Comparison of ENCODE assay signal across 16 mouse cellular contexts in the genomic region with DNA sequence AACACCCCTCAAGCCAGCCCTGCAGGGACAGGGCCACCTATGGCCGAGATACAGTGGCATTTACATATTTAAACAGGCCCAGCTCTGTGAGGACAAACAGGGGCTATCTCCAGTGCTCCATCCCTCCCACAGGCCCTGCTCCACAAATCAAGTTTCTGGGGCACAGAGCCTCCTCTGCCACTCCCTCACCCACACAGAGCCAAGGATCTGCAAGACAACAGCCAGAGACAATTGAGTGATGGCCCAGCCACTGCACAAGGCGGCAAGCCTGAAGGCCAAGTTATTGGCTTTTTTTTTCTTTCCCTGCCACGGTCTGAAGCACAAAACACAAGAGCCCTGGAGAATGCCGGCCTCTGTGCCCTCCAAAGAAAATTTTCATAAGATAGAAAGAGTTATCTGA.
DNase-seq lines count a peak whose midpoint lies in the region; ATAC-seq and TF ChIP-seq lines count a peak whose summit lies in the region.
"Had no signal": no experiment of that assay in that cellular context is flagged by ENCODE, and none has a peak within 500 bp of the region (broad histone marks: within the 10 kb centered on the region; RNA-seq: fewer than 3 reads in every experiment).

No protein-coding gene starts in this region.

- H3K79me2 ChIP-seq in MEL (ENCODE audit: control insufficient read depth, insufficient read depth, low read length, poor library complexity): no peaks in the 10 kb centered on the region

- H3K4me1 ChIP-seq in midbrain, embryonic 10.5 days: peaks cover 20% of the 10 kb centered on the region; the same call in 1 of the 2 replicates
- H3K4me1 ChIP-seq in midbrain, postnatal 0 days (ENCODE audit: insufficient read depth, low read length): no peaks in the 10 kb centered on the region
- H3K4me1 ChIP-seq in MEL (ENCODE audit: control insufficient read depth in 1 of 2, insufficient read depth in 2 of 2, low read length in 2 of 2): peaks cover 6 to 14% of the 10 kb centered on the region in 2 experiments
- peaks cover 19% of the 10 kb centered on the region for H3K4me1 ChIP-seq in liver, embryonic 16.5 days (ENCODE audit: control insufficient read depth, low read depth, low read length)

- H3K9ac ChIP-seq in midbrain, postnatal 0 days (replicated peaks; ENCODE audit: low read length, poor library complexity, severe bottlenecking): no peak overlapping the region
- peak overlapping the region; percentile 57 for H3K9ac ChIP-seq in MEL (ENCODE audit: control insufficient read depth, low read depth, low read length, poor library complexity, severe bottlenecking)
- no peak overlapping the region for H3K9ac ChIP-seq in liver, embryonic 16.5 days (ENCODE audit: low read depth, low read length)
- H3K9ac ChIP-seq: lung, embryonic 14.5 days had no signal

- no peak overlapping the region for H3K4me3 ChIP-seq in midbrain, embryonic 10.5 days
- no peak overlapping the region for H3K4me3 ChIP-seq in midbrain, postnatal 0 days (ENCODE audit: low read depth, low read length)
- peak overlapping the region; percentile 1 to 33; a peak in 3 of 4 replicates for H3K4me3 ChIP-seq in MEL (ENCODE audit: control insufficient read depth in 1 of 2, insufficient read depth in 1 of 2, low read depth in 2 of 2, low read length in 2 of 2)
- H3K4me3 ChIP-seq in liver, embryonic 16.5 days (ENCODE audit: low read depth, low read length): no peak overlapping the region
- H3K4me3 ChIP-seq: layer of hippocampus, adult 2 months; myocyte had no signal

- DNase-seq in midbrain, embryonic 10.5 days (ENCODE audit: low spot score): no peak
- no peak for DNase-seq in midbrain, postnatal 0 days (ENCODE audit: low spot score)
- DNase-seq in MEL (ENCODE audit: low read depth, low spot score): peak; percentile 62
- DNase-seq in c-Kit-positive CD71-positive TER-119-positive erythroid progenitor cells, embryonic 14.5 days (ENCODE audit: low spot score): peak; percentile 18
- DNase-seq in thymus, postnatal 14 days: no peak
- no peak for DNase-seq in gastrocnemius, postnatal 36 days
- DNase-seq: adrenal gland, postnatal 36 days; cerebellum, adult 18-20 months; gastrocnemius, postnatal 25 days; kidney, adult 9 months; lung, embryonic 14.5 days had no signal

- H3K36me3 ChIP-seq in midbrain, embryonic 10.5 days: no peaks in the 10 kb centered on the region
- H3K36me3 ChIP-seq in midbrain, postnatal 0 days (ENCODE audit: insufficient read depth, low read length): no peaks in the 10 kb centered on the region
- H3K36me3 ChIP-seq in MEL (ENCODE audit: control insufficient read depth in 1 of 2, insufficient read depth in 2 of 2, low read length in 2 of 2): peaks cover 0 to 9% of the 10 kb centered on the region in 2 experiments; a peak in 2 of 4 replicates
- H3K36me3 ChIP-seq in liver, embryonic 16.5 days (ENCODE audit: control insufficient read depth, insufficient read depth): no peaks in the 10 kb centered on the region

- H3K27me3 ChIP-seq in midbrain, embryonic 10.5 days (ENCODE audit: low read depth, poor library complexity, severe bottlenecking): no peaks in the 10 kb centered on the region
- no peaks in the 10 kb centered on the region for H3K27me3 ChIP-seq in midbrain, postnatal 0 days (ENCODE audit: insufficient read depth, low read length)
- H3K27me3 ChIP-seq in MEL (ENCODE audit: control insufficient read depth in 1 of 2, insufficient read depth in 2 of 2, low read length in 2 of 2): no peaks in the 10 kb centered on the region
- H3K27me3 ChIP-seq in liver, embryonic 16.5 days (ENCODE audit: control insufficient read depth, insufficient read depth, low read depth, low read length): no peaks in the 10 kb centered on the region

- H3K27ac ChIP-seq in midbrain, embryonic 10.5 days (replicated peaks): peak overlapping the region; percentile 14; the same call in 1 of the 2 replicates
- no peak overlapping the region for H3K27ac ChIP-seq in midbrain, postnatal 0 days (ENCODE audit: low read depth, low read length)
- peak overlapping the region; percentile 79 for H3K27ac ChIP-seq in MEL (ENCODE audit: control insufficient read depth, low read depth, low read length)
- peak overlapping the region; percentile 70 for H3K27ac ChIP-seq in liver, embryonic 16.5 days (ENCODE audit: low read length)
- H3K27ac ChIP-seq: hindbrain, postnatal 0 days; layer of hippocampus, adult 2 months had no signal

- no peak for TF ChIP-seq CTCF in midbrain, postnatal 0 days (IDR thresholded peaks at IDR 0.05)
- no peak for TF ChIP-seq CTCF in MEL (IDR thresholded peaks at IDR 0.05 in 2 of 3, conservative IDR thresholded peaks at IDR 0.05 in 1 of 3; ENCODE audit: control insufficient read depth in 1 of 3, insufficient read depth in 1 of 3, low read depth in 2 of 3, low read length in 3 of 3, poor library complexity in 1 of 3, severe bottlenecking in 1 of 3)

- intact Hi-C loops in gastrocnemius, postnatal 36 days (cut with DNase I): no loop called here

- TF ChIP-seq POLR2A in MEL (IDR thresholded peaks at IDR 0.05; ENCODE audit: control insufficient read depth in 1 of 2, insufficient read depth in 1 of 2, low read depth in 1 of 2, low read length in 2 of 2, poor library complexity in 1 of 2): no peak

- 65% methylated on average over 4 of the region's 4 CpGs for WGBS in midbrain, embryonic 10.5 days
- 52% methylated on average over 4 of the region's 4 CpGs for WGBS in midbrain, postnatal 0 days
- 48% methylated on average over 4 of the region's 4 CpGs for WGBS in liver, embryonic 16.5 days (ENCODE audit: insufficient replicate concordance)

- no peak overlapping the region for H3K4me2 ChIP-seq in midbrain, postnatal 0 days (ENCODE audit: low read depth, low read length, poor library complexity, severe bottlenecking)
- peak overlapping the region; percentile 30 for H3K4me2 ChIP-seq in liver, embryonic 16.5 days (ENCODE audit: low read depth, low read length)
- H3K4me2 ChIP-seq: lung, embryonic 14.5 days had no signal

- ATAC-seq in midbrain, postnatal 0 days (ENCODE audit: low FRiP score): no peak
- peak; percentile 78 for ATAC-seq in liver, embryonic 16.5 days (ENCODE audit: low read depth)
- ATAC-seq: CD4-positive, CD25-positive, alpha-beta regulatory T cell, adult 4 months; hindbrain, postnatal 0 days had no signal

- TF ChIP-seq RAD21 in MEL (IDR thresholded peaks at IDR 0.05; ENCODE audit: low read depth, low read length): no peak

- no peak for TF ChIP-seq EP300 in MEL (IDR thresholded peaks at IDR 0.05; ENCODE audit: low read depth in 1 of 2, low read length in 2 of 2)

- H3K9me3 ChIP-seq in midbrain, embryonic 10.5 days (replicated peaks): no peaks in the 10 kb centered on the region
- H3K9me3 ChIP-seq in midbrain, postnatal 0 days (ENCODE audit: low read length): no peaks in the 10 kb centered on the region
- H3K9me3 ChIP-seq in MEL (replicated peaks; ENCODE audit: insufficient read depth, low read length): no peaks in the 10 kb centered on the region
- no peaks in the 10 kb centered on the region for H3K9me3 ChIP-seq in liver, embryonic 16.5 days (replicated peaks; ENCODE audit: control insufficient read depth, low read length)

TF ChIP-seq in MEL, 35 proteins besides CTCF, POLR2A, EP300 and RAD21:
- TF ChIP-seq HCFC1 (IDR thresholded peaks at IDR 0.05; ENCODE audit: low read depth, low read length): no peak
- no peak for TF ChIP-seq SMC3 (IDR thresholded peaks at IDR 0.05; ENCODE audit: low read depth, low read length)
- no peak for TF ChIP-seq CHD2 (IDR thresholded peaks at IDR 0.05; ENCODE audit: low read length)
- TF ChIP-seq POLR2AphosphoS2 (IDR thresholded peaks at IDR 0.05; ENCODE audit: low read length): no peak
TF ChIP-seq in MEL: peak in this region for 0.

Comparison
In these comparisons a context has a peak if more than half of its experiments do, and no peak if none do; other contexts are left out.
1. DNase-seq: peak in MEL (single experiment) and c-Kit-positive CD71-positive TER-119-positive erythroid progenitor cells, embryonic 14.5 days (single experiment); none in midbrain, embryonic 10.5 days (single experiment), midbrain, postnatal 0 days (single experiment), thymus, postnatal 14 days (single experiment) and gastrocnemius, postnatal 36 days (0 of 2).
2. H3K4me3 ChIP-seq: peak in MEL (2 of 2); none in midbrain, embryonic 10.5 days (single experiment), midbrain, postnatal 0 days (single experiment) and liver, embryonic 16.5 days (single experiment).